Mouse (Mus musculus): ENCODE results near the gene Vopp1. TPM values are rescaled to one million over a fixed set of nuclear protein-coding genes. Genes with fewer than 3 reads are reported as not detected.
A peak's percentile ranks its signal among the peaks of the same experiment; 100 is the strongest.

Gene Vopp1
- total and polyA plus RNA-seq, 3 experiments = 11.3 to 23.9 (median 21.6) TPM

DNA sequence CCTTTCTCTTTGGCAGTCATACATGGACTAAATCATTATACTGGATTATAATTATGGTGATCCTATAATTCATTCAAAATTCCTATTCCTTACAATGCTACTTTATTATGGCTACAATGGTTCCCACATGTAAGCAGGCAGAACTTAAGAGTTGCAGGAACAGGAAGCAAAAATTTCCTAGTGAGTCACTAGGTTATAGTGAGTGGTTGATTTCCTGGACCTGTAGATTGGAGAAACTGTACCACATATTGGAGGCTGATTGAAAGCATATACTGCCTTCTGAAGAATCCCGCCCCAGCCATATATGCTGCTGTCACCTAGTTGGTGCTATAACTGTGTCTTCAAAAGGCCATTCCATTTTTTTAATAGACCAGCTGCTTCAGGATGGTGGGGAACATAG, 82.2 kb downstream of the Vopp1 start:
- no peak overlapping the region for H3K27ac ChIP-seq
- DNase-seq = no peak
- H3K9ac ChIP-seq (ENCODE audit: low read depth, low read length) = no peak overlapping the region
- TF ChIP-seq POLR2A (IDR thresholded peaks at IDR 0.05; ENCODE audit: insufficient read depth, low read depth, low read length) (no peak), CTCF (IDR thresholded peaks at IDR 0.05) (no peak), EP300 (IDR thresholded peaks at IDR 0.05; ENCODE audit: insufficient read depth, low read depth, low read length) (no peak)
- no peaks in the 10 kb centered on the region for H3K79me2 ChIP-seq (replicated peaks; ENCODE audit: control insufficient read depth, insufficient read depth, low read length)
- no peaks in the 10 kb centered on the region for H3K27me3 ChIP-seq (ENCODE audit: control insufficient read depth, insufficient read depth, low read length)
- H3K4me1 ChIP-seq (ENCODE audit: control insufficient read depth, insufficient read depth, low read length) = no peaks in the 10 kb centered on the region
- H3K36me3 ChIP-seq (ENCODE audit: control insufficient read depth, insufficient read depth, low read length) = no peaks in the 10 kb centered on the region
- intact Hi-C loops (cut with DNase I) = loop anchor here (1.0 kb wide), 1 partner anchor 117 kb away; no protein-coding TSS in a partner anchor
- no peak overlapping the region for H3K4me3 ChIP-seq
- WGBS = 97% methylated on average over 1 of the region's 1 CpGs

- 70% methylated on average over 1 of the region's 1 CpGs for WGBS
- no peak for DNase-seq
- no peak for TF ChIP-seq CTCF (IDR thresholded peaks at IDR 0.05)
- TF ChIP-seq EP300 (IDR thresholded peaks at IDR 0.05; ENCODE audit: insufficient read depth, low read depth, low read length) = no peak
- TF ChIP-seq POLR2A (IDR thresholded peaks at IDR 0.05; ENCODE audit: insufficient read depth, low read depth, low read length) = no peak
Observed at GRCm38 (mm10) chr6:57721347-57721746, 103.6 kb downstream of the Vopp1 start.

GRCm38 (mm10) chr6:57711726-57712125, 113.2 kb downstream of the Vopp1 start:
- no peak for TF ChIP-seq POLR2A (IDR thresholded peaks at IDR 0.05; ENCODE audit: insufficient read depth, low read depth, low read length)
- no peak for TF ChIP-seq CTCF (IDR thresholded peaks at IDR 0.05)
- no peak for TF ChIP-seq EP300 (IDR thresholded peaks at IDR 0.05; ENCODE audit: insufficient read depth, low read depth, low read length)
- Histone ChIP-seq H3K4me3 (no peak overlapping the region), H3K27me3 (ENCODE audit: control insufficient read depth, insufficient read depth, low read length) (no peaks in the 10 kb centered on the region), H3K4me1 (ENCODE audit: control insufficient read depth, insufficient read depth, low read length) (0 out of 2 replicates have a peak, but pooled peaks cover 2% of the 10 kb centered on the region), H3K79me2 (replicated peaks; ENCODE audit: control insufficient read depth, insufficient read depth, low read length) (peaks cover 3% of the 10 kb centered on the region), H3K27ac (no peak overlapping the region), H3K36me3 (ENCODE audit: control insufficient read depth, insufficient read depth, low read length) (0 out of 2 replicates have a peak, but pooled peaks cover 2% of the 10 kb centered on the region), H3K9ac (ENCODE audit: low read depth, low read length) (no peak overlapping the region)
- no peak for DNase-seq
- intact Hi-C loops (cut with DNase I) = no loop called here
- 0% methylated on average over 1 of the region's 1 CpGs for WGBS

More at GRCm38 (mm10) chr6:57721347-57721746, 103.6 kb downstream of the Vopp1 start:
- H3K79me2 ChIP-seq (replicated peaks; ENCODE audit: control insufficient read depth, insufficient read depth, low read length) = no peaks in the 10 kb centered on the region
- H3K27ac ChIP-seq = no peak overlapping the region
- no peak overlapping the region for H3K9ac ChIP-seq (ENCODE audit: low read depth, low read length)
- no peaks in the 10 kb centered on the region; the same call in 1 of the 2 replicates for H3K4me1 ChIP-seq (ENCODE audit: control insufficient read depth, insufficient read depth, low read length)
- no peaks in the 10 kb centered on the region for H3K27me3 ChIP-seq (ENCODE audit: control insufficient read depth, insufficient read depth, low read length)
- intact Hi-C loops (cut with DNase I) = no loop called here
- no peak overlapping the region for H3K4me3 ChIP-seq
- H3K36me3 ChIP-seq (ENCODE audit: control insufficient read depth, insufficient read depth, low read length) = no peaks in the 10 kb centered on the region; the same call in 1 of the 2 replicates

DNA sequence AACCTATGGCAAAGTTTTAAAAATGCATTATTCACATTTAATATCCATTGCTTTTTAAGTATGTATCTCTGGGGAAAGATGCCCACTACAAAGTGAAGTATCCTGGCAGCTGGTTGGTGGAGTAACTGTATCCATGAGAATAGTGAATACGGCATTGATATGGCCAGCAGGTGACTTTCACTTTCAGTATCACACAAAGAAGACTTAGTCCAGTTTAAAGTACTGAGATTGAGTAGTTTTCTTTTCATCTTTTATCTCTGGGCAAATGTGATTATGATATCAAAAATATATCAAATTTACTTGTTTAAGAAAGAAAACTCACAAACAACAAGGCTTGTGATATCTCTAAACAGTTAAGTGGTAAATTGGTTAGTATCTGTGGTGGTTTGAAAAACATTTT, 118.2 kb downstream of the Vopp1 start:
- no peak for TF ChIP-seq CTCF (IDR thresholded peaks at IDR 0.05)
- TF ChIP-seq EP300 (IDR thresholded peaks at IDR 0.05; ENCODE audit: insufficient read depth, low read depth, low read length) = no peak
- no peak for TF ChIP-seq POLR2A (IDR thresholded peaks at IDR 0.05; ENCODE audit: insufficient read depth, low read depth, low read length)
- Histone ChIP-seq H3K27me3 (ENCODE audit: control insufficient read depth, insufficient read depth, low read length) (no peaks in the 10 kb centered on the region), H3K4me1 (ENCODE audit: control insufficient read depth, insufficient read depth, low read length) (0 out of 2 replicates have a peak, but pooled peaks cover 2% of the 10 kb centered on the region), H3K9ac (ENCODE audit: low read depth, low read length) (no peak overlapping the region), H3K27ac (peak overlapping the region; percentile 33), H3K79me2 (replicated peaks; ENCODE audit: control insufficient read depth, insufficient read depth, low read length) (peaks cover 5% of the 10 kb centered on the region), H3K4me3 (peak overlapping the region; percentile 34), H3K36me3 (ENCODE audit: control insufficient read depth, insufficient read depth, low read length) (peaks cover 4% of the 10 kb centered on the region; the same call in 1 of the 2 replicates)
- intact Hi-C loops (cut with DNase I) = loop anchor here (5.0 to 10.0 kb wide), 2 partner anchors 116 to 992 kb away; partner anchors contain the start of gene Avl9
- 45% methylated on average over 1 of the region's 1 CpGs for WGBS
- no peak for DNase-seq

DNA sequence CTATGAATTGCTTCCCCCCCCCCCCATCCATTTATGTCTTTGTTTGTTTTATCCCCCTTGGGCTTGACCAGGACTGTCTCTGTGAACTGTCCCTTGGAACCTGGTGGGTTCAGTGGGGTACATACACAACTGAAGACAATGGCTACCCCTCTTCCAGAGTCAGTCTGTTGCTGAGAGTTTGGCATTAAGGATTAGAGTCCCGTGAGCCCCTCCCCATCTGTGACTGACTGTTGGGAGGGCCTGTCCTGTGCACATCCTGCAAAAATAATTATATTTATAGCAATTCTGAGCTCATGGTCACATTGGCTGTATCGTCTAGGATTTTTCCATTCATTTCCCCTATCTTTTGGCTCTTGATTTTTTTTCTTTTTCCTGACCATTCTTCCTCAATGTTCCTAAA, 121.3 kb downstream of the Vopp1 start:
- peak overlapping the region; percentile 97 for H3K4me3 ChIP-seq
- DNase-seq = no peak
- 2% methylated on average over 2 of the region's 2 CpGs for WGBS
- no peaks in the 10 kb centered on the region for H3K27me3 ChIP-seq (ENCODE audit: control insufficient read depth, insufficient read depth, low read length)
- intact Hi-C loops (cut with DNase I) = loop anchor here (1.0 to 10.0 kb wide), 3 partner anchors 11 to 989 kb away; partner anchors contain the start of genes Avl9, Ppm1k and Pyurf
- no peak for TF ChIP-seq POLR2A (IDR thresholded peaks at IDR 0.05; ENCODE audit: insufficient read depth, low read depth, low read length)
- TF ChIP-seq EP300 (IDR thresholded peaks at IDR 0.05; ENCODE audit: insufficient read depth, low read depth, low read length) = no peak
- TF ChIP-seq CTCF (IDR thresholded peaks at IDR 0.05) = no peak
- H3K27ac ChIP-seq = peak overlapping the region; percentile 98
- H3K79me2 ChIP-seq (replicated peaks; ENCODE audit: control insufficient read depth, insufficient read depth, low read length) = peaks cover 2% of the 10 kb centered on the region; the same call in 1 of the 2 replicates
- H3K36me3 ChIP-seq (ENCODE audit: control insufficient read depth, insufficient read depth, low read length) = peaks cover 4% of the 10 kb centered on the region; the same call in 1 of the 2 replicates
- H3K4me1 ChIP-seq (ENCODE audit: control insufficient read depth, insufficient read depth, low read length) = 0 out of 2 replicates have a peak, but pooled peaks cover 2% of the 10 kb centered on the region
- H3K9ac ChIP-seq (ENCODE audit: low read depth, low read length) = peak overlapping the region; percentile 73

Measured in heart, adult 2 months (tissue).